Mouse (Mus musculus) frontal cortex, adult (tissue): Measurements from ENCODE around the gene Ebf3.

Source experiments
- ATAC-seq: cut with Nextera tagmentation; 2 replicates; pipeline ENCODE4 v1.9.2; 2017; ENCODE audit warnings: mild to moderate bottlenecking, moderate library complexity, mixed read lengths; ENCODE audit not compliant: low TSS enrichment

Ebf3 gene

DNA sequence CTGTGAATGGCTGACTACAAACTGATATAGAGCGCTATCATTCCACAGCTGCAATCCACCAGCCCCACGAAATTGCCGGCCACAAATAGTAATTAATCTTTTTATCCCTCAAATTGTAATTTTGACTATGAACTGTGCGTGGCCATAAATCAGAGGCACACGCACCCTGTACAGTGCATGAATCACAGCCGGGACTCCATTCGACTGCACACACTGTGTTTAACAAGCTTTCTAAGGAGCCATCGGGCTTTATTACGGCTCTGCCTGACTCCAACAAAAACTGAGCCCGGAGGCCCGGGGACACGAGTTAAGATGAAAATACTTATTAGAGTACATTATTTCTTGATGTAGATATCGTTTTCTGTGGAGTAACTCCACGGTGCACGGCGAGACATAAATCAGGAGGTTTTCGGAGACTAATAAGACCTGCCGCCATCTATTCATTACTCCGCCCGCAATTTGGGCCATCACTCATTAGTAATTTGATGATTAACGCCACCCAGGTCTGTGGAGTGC lies 107.4 kb downstream of the Ebf3 start:
- no peak for ATAC-seq

DNA sequence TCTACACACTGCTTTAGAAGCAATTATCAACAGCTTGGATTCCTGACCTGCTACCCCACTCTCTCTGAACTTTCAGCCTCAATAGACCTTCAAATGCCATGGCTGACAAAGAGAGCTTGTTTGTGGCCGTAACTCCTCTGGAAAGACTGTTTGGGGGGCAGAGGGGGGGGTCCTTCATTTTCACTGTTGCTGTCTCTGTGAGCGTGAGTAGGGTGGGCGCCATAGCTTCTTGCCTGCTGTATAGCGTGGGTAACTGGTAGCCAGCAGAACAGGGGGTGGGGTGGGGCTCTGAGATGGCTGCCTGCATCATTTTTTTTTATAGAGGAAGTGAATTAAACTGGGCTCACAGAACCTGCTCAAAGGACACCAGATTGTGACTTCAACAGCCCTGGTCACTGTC lies 114.7 kb downstream of the Ebf3 start:
- ATAC-seq, result no peak

DNA sequence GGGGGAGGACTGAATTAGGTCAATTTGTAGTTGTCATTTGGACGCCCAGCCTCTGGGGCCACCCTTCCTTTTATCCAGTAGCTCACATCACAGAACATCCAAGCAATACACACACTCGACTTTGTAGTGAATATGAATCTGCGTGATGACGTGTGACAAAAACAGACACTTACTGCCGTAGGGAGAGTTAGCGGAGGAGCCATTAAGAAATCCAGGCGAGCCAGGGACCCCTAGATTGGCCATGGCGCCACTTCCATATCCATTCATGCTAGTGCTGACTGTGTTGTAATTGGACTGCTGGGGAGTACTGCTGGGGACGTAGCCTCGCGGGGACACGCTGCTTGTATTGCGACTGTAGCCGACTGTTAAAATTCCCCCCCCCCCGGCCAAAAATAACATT lies 115.3 kb downstream of the Ebf3 start:
- no peak for ATAC-seq

DNA sequence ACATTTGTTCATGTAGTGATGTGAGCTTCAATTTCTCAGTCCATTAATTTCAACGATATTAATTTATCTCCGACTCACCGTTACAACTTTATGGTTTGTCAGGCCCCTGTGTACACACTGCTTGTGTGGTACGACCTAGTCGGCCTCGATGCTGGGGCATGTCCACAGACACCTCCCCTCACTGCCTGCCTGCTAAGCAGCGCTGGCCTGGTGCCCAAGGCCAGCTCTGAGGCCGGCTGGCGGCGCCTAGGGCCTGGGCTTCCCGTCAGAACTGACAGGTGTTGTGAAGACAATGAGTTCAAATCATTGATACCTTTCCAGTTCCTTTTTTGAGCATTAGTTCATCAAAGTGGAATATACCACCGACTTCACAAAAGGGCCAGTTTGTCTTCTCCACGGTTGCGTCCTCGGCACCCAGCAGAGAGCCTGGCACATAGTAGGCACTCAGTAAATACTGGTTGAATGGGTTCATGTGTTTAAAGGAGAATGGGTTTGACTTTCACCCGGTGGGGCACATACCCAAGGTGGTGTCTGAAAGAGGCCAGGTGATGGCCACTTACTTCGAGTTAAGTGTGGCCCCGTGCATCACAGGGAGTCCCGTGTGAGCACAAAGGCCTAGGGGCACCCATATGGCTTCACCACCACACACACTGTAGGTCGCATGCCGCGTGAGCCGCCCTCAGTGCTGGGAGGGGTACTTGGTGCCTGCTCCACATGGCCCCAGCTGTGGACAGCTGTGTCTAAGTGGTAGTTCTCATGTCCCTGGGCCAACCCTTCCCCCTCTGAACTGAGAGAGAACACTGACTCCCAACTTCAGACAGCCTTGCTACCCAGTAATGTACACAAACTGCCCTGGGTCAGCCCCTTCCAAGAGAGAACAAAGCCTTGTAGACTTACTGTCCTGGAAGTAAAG lies 116.9 kb downstream of the Ebf3 start:
- ATAC-seq, result no peak

DNA sequence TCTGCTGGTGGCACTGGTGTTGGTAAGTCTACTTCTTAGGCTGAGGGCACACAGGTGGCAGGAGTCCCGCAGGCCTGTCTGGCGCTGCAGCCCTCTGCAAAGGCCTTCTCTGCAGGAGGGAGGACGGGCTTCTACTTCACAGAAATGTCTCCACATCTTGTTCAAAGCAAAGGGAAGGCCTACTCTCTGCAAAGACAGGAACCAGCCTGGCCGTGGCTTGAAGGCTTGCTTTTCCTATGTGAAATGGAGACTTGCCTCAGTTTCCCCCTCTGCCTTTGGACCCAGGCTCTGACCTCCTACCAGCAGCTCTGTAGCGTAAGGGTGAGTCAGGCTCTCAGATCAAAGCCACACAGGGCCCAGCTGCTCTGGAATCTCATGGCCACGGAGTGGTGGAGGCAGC lies 117.7 kb downstream of the Ebf3 start:
- no peak for ATAC-seq

DNA sequence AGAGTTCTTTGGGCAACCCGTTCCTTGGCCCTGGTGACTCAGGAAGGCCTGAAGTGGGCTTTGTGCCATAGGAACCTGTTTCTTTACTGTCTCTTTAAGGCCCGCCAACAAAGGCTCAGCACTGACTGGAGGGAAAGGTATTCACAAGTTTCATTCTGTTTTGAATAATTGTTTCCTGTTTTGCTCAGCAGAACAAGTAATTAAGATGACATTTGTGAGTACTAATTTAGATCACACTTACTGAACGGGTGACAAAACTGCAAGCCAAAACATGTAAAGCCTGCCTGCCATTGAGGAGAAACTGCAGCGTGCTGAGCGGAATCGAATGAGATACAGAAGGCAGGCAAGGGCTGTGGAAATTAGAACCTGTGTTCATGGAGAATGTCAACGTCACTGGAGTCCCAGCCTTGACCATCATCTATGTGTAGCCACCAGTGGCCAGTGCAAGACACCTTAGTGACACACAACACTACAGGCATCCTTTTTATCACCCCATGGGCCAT lies 121.4 kb downstream of the Ebf3 start:
- ATAC-seq, result no peak

DNA sequence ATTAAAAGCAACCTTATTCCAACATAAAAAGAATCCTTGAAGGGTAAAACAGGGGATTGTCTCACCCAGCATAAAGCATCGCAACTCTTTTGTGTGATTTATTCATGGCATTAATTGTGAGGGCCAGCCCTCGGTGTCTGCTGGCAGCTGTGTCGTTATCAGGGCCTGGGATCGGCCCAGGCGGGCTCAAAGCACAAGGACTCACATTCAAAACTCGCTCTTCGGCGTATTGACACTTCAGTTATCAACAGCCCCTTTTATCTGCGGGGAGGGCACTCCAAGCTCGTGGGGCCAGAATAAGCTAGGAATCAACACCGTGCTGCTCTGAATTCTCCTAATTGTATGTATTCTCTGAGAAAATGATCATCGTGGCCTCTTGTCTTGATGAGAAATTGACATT lies 122.4 kb downstream of the Ebf3 start:
- ATAC-seq, result no peak

DNA sequence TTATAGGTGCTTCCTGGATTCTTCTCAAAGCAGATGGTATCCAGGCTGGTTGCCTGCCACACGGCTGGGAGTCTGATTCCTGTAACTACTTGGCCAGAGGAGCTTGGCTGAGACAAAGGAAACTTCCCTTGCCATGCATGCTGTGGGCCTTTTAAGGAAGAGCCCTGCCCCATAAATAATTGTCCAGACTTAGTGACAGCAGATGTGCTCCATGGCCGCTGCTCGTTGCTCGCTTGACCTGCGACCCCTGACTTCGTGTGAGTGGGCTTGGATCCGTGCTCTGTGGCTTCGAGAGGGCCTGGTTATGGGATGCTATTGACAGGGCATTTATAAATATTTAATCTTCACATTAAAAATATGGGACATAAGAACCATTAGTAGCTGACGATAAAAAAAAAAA lies 142.0 kb downstream of the Ebf3 start:
- ATAC-seq, result no peak

DNA sequence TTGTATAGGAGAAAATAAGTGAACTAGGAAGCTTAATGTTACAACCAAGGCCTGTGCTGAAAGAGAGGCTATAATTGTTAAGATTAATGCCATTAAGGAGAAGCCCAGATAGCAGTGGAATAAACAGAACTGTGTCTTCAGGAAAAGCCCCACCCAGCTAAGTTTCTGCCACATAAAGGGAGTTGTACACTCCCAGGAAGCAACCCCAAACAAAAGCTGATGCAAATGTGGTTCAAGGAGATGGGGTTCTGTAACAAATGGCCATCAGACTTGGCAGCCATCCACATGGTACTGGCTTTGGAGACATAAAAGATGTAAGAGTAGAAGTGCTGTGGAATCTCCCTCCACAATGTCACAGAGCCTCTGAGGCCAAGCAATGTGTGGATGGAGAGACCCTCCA lies 155.2 kb downstream of the Ebf3 start:
- ATAC-seq, result no peak

DNA sequence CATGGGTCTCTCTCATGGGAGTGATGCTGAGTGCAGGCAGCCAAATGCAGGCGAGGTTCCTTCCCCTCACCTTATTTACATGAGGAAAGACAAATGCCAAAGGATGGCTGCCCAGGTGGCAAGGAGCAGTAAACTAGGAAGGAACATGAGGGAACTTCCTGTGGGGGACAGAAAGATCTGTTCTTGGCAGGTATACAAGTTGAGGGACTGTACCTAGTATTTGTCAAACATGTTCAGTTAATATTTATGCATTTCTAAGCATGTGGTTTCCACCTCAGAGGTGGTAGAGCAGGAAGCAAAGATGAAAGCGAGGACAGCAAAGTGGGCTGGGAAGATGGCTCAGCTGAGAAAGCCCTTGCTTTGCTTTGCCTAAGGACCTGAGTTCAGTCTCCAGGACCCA lies 159.6 kb downstream of the Ebf3 start:
- ATAC-seq, result no peak

DNA sequence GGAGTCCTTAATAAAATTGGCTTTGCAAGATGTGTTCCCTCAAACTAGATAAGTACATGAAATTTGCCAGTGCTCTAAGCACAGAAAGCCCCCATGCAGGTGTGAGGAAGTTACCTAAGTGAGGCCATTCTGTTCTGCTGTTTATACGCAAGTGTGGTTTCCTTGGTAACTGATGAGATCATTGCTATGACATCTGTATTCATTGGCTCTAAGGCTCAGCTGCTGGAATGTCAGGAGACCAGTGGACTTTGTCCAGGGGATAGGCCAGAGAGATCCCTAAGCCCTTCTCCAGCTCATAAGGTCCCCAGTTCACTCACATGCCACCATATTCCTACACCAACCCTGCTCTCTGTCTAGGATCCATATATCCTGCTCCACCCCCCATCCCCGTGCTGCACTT lies 162.4 kb downstream of the Ebf3 start:
- ATAC-seq, result no peak

DNA sequence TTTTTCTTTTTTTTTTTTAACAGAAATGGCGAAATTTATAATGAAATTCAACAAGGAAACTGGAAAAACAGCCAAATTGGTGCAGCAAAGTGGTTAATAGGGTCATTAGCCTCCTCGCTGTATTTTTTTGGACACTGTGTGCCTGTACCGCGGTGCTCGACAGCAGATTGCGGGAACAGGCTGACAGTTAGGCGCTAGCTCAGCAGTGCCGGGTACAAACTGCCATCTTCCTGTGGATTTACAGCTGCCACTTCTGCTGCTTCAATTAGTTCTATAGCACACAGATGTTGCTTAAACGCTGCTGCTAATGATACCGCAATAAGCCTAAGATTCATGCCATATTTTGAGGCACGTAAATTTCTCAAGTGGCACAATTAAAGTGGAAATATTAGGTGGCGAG lies 167.1 kb downstream of the Ebf3 start:
- ATAC-seq, result no peak
